ENCODE assay signal across 10 mouse cellular contexts in genomic region chr12:116978201-116978600, GRCm38 (mm10).
A peak's percentile ranks its signal among the peaks of the same experiment; 100 is the strongest.
DNase-seq lines count a peak whose midpoint lies in the region; ATAC-seq and TF ChIP-seq lines count a peak whose summit lies in the region.
"Had no signal": no experiment of that assay in that cellular context is flagged by ENCODE, and none has a peak within 500 bp of the region (broad histone marks: within the 10 kb centered on the region; RNA-seq: fewer than 3 reads in every experiment).

No protein-coding gene starts in this region.

- H3K4me2 ChIP-seq in forebrain, embryonic 13.5 days: no peak overlapping the region
- no peak overlapping the region for H3K4me2 ChIP-seq in liver, embryonic 11.5 days
- peak overlapping the region; percentile 43; the same call in 1 of the 2 replicates for H3K4me2 ChIP-seq in CH12.LX (ENCODE audit: insufficient read depth, low read depth, poor library complexity, severe bottlenecking)

- intact Hi-C loops in left cerebral cortex, postnatal 36 days (cut with DNase I): no loop called here

- no peak overlapping the region for H3K27ac ChIP-seq in forebrain, embryonic 10.5 days
- no peak overlapping the region for H3K27ac ChIP-seq in forebrain, embryonic 13.5 days
- no peak overlapping the region for H3K27ac ChIP-seq in liver, adult 2 months (replicated peaks; ENCODE audit: insufficient read depth, low read depth, low read length)
- H3K27ac ChIP-seq in liver, embryonic 11.5 days (ENCODE audit: low read depth, low read length): no peak overlapping the region
- H3K27ac ChIP-seq in CH12.LX (ENCODE audit: insufficient read depth, low read depth): no peak overlapping the region
- H3K27ac ChIP-seq in hindbrain, embryonic 10.5 days: no peak overlapping the region

- no peaks in the 10 kb centered on the region for H3K4me1 ChIP-seq in forebrain, embryonic 10.5 days
- no peaks in the 10 kb centered on the region for H3K4me1 ChIP-seq in forebrain, embryonic 13.5 days
- H3K4me1 ChIP-seq in liver, adult 2 months (ENCODE audit: control insufficient read depth, insufficient read depth, low read length): no peaks in the 10 kb centered on the region
- no peaks in the 10 kb centered on the region for H3K4me1 ChIP-seq in liver, embryonic 11.5 days (replicated peaks; ENCODE audit: control insufficient read depth, insufficient read depth, low read length)
- H3K4me1 ChIP-seq in CH12.LX (ENCODE audit: control insufficient read depth in 1 of 2, insufficient read depth in 2 of 2): no peaks in the 10 kb centered on the region
- no peaks in the 10 kb centered on the region for H3K4me1 ChIP-seq in hindbrain, embryonic 10.5 days (replicated peaks)
- H3K4me1 ChIP-seq: megakaryocyte, embryonic 14.5 days had no signal

- in situ Hi-C loops in CH12.LX (cut with MboI; ENCODE audit: low pct_ligation_motif_present, low pct_unique_long_range_greater_than_20kb, low sequenced_read_pairs): no loop called here

- DNase-seq in forebrain, embryonic 10.5 days (ENCODE audit: extremely low spot score, low spot score): peak; percentile 11
- DNase-seq in liver, adult 2 months (ENCODE audit: extremely low read depth, low read depth, low spot score): peak; percentile 1
- no peak for DNase-seq in liver, embryonic 11.5 days (ENCODE audit: low spot score)
- peak; percentile 48 for DNase-seq in CH12.LX (ENCODE audit: extremely low read depth)
- no peak for DNase-seq in brain, embryonic 14.5 days (ENCODE audit: low read depth)
- DNase-seq in hindbrain, embryonic 10.5 days (ENCODE audit: low spot score): no peak
- no peak for DNase-seq in left cerebral cortex, postnatal 36 days (ENCODE audit: low spot score in 2 of 2)
- DNase-seq: kidney, postnatal 10 days had no signal

- no peak overlapping the region for H3K4me3 ChIP-seq in forebrain, embryonic 10.5 days
- H3K4me3 ChIP-seq in forebrain, embryonic 13.5 days: no peak overlapping the region
- H3K4me3 ChIP-seq in liver, adult 2 months (ENCODE audit: insufficient read depth, low read depth, low read length): no peak overlapping the region
- H3K4me3 ChIP-seq in liver, embryonic 11.5 days (ENCODE audit: low read depth, low read length): no peak overlapping the region
- no peak overlapping the region for H3K4me3 ChIP-seq in CH12.LX (replicated peaks in 1 of 3; ENCODE audit: low read depth in 2 of 3, low read length in 2 of 3, poor library complexity in 1 of 3)
- no peak overlapping the region for H3K4me3 ChIP-seq in hindbrain, embryonic 10.5 days
- H3K4me3 ChIP-seq: megakaryocyte, embryonic 14.5 days had no signal

- H3K79me2 ChIP-seq in liver, adult 2 months (ENCODE audit: control insufficient read depth, insufficient read depth, low read length): no peaks in the 10 kb centered on the region
- no peaks in the 10 kb centered on the region for H3K79me2 ChIP-seq in CH12.LX (replicated peaks; ENCODE audit: control insufficient read depth, extremely low read depth, insufficient read depth, poor library complexity, severe bottlenecking)

- 88% methylated on average over 6 of the region's 6 CpGs for WGBS in forebrain, embryonic 10.5 days
- WGBS in forebrain, embryonic 13.5 days: 93% methylated on average over 6 of the region's 6 CpGs
- 78% methylated on average over 6 of the region's 6 CpGs for WGBS in liver, adult 2 months
- 77% methylated on average over 6 of the region's 6 CpGs for WGBS in liver, embryonic 11.5 days
- 91% methylated on average over 6 of the region's 6 CpGs for WGBS in hindbrain, embryonic 10.5 days

- peak; percentile 32; the same call in 1 of the 2 replicates for TF ChIP-seq CTCF in liver, adult 2 months (IDR thresholded peaks at IDR 0.05; ENCODE audit: low read depth, low read length)
- TF ChIP-seq CTCF in CH12.LX (conservative IDR thresholded peaks at IDR 0.05 in 1 of 2, IDR thresholded peaks at IDR 0.05 in 1 of 2; ENCODE audit: low read depth in 2 of 2, low read length in 2 of 2): peak in 1 of 2 experiments; percentile 61; a peak in 3 of 4 replicates
- peak; percentile 24; the same call in 1 of the 2 replicates for TF ChIP-seq CTCF in brain, embryonic 14.5 days (IDR thresholded peaks at IDR 0.05; ENCODE audit: borderline replicate concordance, extremely low read depth, insufficient read depth, insufficient read length)

- H3K9ac ChIP-seq in forebrain, embryonic 13.5 days: no peak overlapping the region
- no peak overlapping the region for H3K9ac ChIP-seq in liver, adult 2 months (ENCODE audit: low read depth, low read length)
- no peak overlapping the region for H3K9ac ChIP-seq in liver, embryonic 11.5 days (ENCODE audit: low read depth, low read length)
- H3K9ac ChIP-seq in CH12.LX (ENCODE audit: insufficient read depth, low read depth): no peak overlapping the region

- no peak for TF ChIP-seq EP300 in CH12.LX (IDR thresholded peaks at IDR 0.05; ENCODE audit: low read length)

- no peaks in the 10 kb centered on the region for H3K36me3 ChIP-seq in forebrain, embryonic 10.5 days (replicated peaks)
- no peaks in the 10 kb centered on the region for H3K36me3 ChIP-seq in forebrain, embryonic 13.5 days (ENCODE audit: poor library complexity, severe bottlenecking)
- H3K36me3 ChIP-seq in liver, adult 2 months (ENCODE audit: control insufficient read depth, insufficient read depth, low read length): no peaks in the 10 kb centered on the region
- no peaks in the 10 kb centered on the region for H3K36me3 ChIP-seq in liver, embryonic 11.5 days (ENCODE audit: control insufficient read depth, insufficient read depth, low read length)
- no peaks in the 10 kb centered on the region for H3K36me3 ChIP-seq in CH12.LX (replicated peaks in 1 of 2; ENCODE audit: control insufficient read depth in 1 of 2, insufficient read depth in 1 of 2, low read length in 1 of 2)
- H3K36me3 ChIP-seq in hindbrain, embryonic 10.5 days: no peaks in the 10 kb centered on the region

- H3K9me3 ChIP-seq in forebrain, embryonic 10.5 days: no peaks in the 10 kb centered on the region
- no peaks in the 10 kb centered on the region for H3K9me3 ChIP-seq in forebrain, embryonic 13.5 days (replicated peaks)
- H3K9me3 ChIP-seq in liver, embryonic 11.5 days (ENCODE audit: control insufficient read depth, low read length): no peaks in the 10 kb centered on the region
- no peaks in the 10 kb centered on the region for H3K9me3 ChIP-seq in CH12.LX (replicated peaks; ENCODE audit: low read length)
- H3K9me3 ChIP-seq in hindbrain, embryonic 10.5 days: no peaks in the 10 kb centered on the region

- dilution Hi-C loops in CH12.LX (cut with MboI; ENCODE audit: extremely low pct_ligation_motif_present, extremely low pct_unique_long_range_greater_than_20kb, low sequenced_read_pairs): no loop called here

- no peak for TF ChIP-seq POLR2A in liver, adult 2 months (IDR thresholded peaks at IDR 0.05; ENCODE audit: extremely low read depth, insufficient read depth, low read length)
- TF ChIP-seq POLR2A in CH12.LX (IDR thresholded peaks at IDR 0.05; ENCODE audit: low read depth, low read length): no peak
- TF ChIP-seq POLR2A in brain, embryonic 14.5 days (IDR thresholded peaks at IDR 0.05; ENCODE audit: borderline replicate concordance, extremely low read depth, insufficient read depth, insufficient read length, poor library complexity, severe bottlenecking): no peak

- no peaks in the 10 kb centered on the region for H3K27me3 ChIP-seq in forebrain, embryonic 10.5 days (ENCODE audit: poor library complexity, severe bottlenecking)
- 0 out of 2 replicates have a peak, but pooled peaks cover 3% of the 10 kb centered on the region for H3K27me3 ChIP-seq in forebrain, embryonic 13.5 days
- no peaks in the 10 kb centered on the region; the same call in 1 of the 2 replicates for H3K27me3 ChIP-seq in liver, adult 2 months (ENCODE audit: control insufficient read depth, insufficient read depth, low read length)
- H3K27me3 ChIP-seq in liver, embryonic 11.5 days (replicated peaks; ENCODE audit: control insufficient read depth, insufficient read depth, low read length): no peaks in the 10 kb centered on the region
- H3K27me3 ChIP-seq in CH12.LX (replicated peaks): peaks cover 7% of the 10 kb centered on the region
- no peaks in the 10 kb centered on the region for H3K27me3 ChIP-seq in hindbrain, embryonic 10.5 days (ENCODE audit: insufficient read depth, poor library complexity, severe bottlenecking)
- H3K27me3 ChIP-seq: megakaryocyte, embryonic 14.5 days had no signal

- TF ChIP-seq RAD21 in CH12.LX (IDR thresholded peaks at IDR 0.05; ENCODE audit: low read depth, low read length): no peak; the same call in 1 of the 2 replicates

- ATAC-seq in forebrain, embryonic 13.5 days: no peak
- no peak for ATAC-seq in liver, embryonic 11.5 days (replicated peaks; ENCODE audit: low FRiP score)

TF ChIP-seq in CH12.LX, 34 proteins besides CTCF, POLR2A, EP300 and RAD21:
- TF ChIP-seq TBP (conservative IDR thresholded peaks at IDR 0.05; ENCODE audit: low read depth, low read length): no peak
- TF ChIP-seq JUN (IDR thresholded peaks at IDR 0.05; ENCODE audit: insufficient read depth, low read depth, low read length): no peak
- no peak for TF ChIP-seq MXI1 (IDR thresholded peaks at IDR 0.05; ENCODE audit: low read depth, low read length)
- TF ChIP-seq NRF1 (IDR thresholded peaks at IDR 0.05; ENCODE audit: low read depth, low read length): no peak
- no peak for TF ChIP-seq NELFE (IDR thresholded peaks at IDR 0.05; ENCODE audit: low read depth, low read length)
- TF ChIP-seq MYC (IDR thresholded peaks at IDR 0.05; ENCODE audit: low read depth, low read length): no peak
- TF ChIP-seq BHLHE40 (IDR thresholded peaks at IDR 0.05; ENCODE audit: low read depth, low read length): no peak
- TF ChIP-seq ZKSCAN1 (IDR thresholded peaks at IDR 0.05; ENCODE audit: borderline replicate concordance, low read depth, low read length): no peak
- no peak for TF ChIP-seq RCOR1 (conservative IDR thresholded peaks at IDR 0.05; ENCODE audit: low read depth, low read length)
- no peak for TF ChIP-seq ETS1 (conservative IDR thresholded peaks at IDR 0.05; ENCODE audit: low read depth, low read length)
- no peak for TF ChIP-seq MAFK (IDR thresholded peaks at IDR 0.05; ENCODE audit: insufficient replicate concordance, low read length)
- TF ChIP-seq IRF4 (IDR thresholded peaks at IDR 0.05; ENCODE audit: low read depth, low read length): no peak
- TF ChIP-seq POLR2AphosphoS2 (IDR thresholded peaks at IDR 0.05; ENCODE audit: low read depth, low read length): no peak
- no peak for TF ChIP-seq ELF1 (IDR thresholded peaks at IDR 0.05; ENCODE audit: low read depth, low read length)
- no peak for TF ChIP-seq KAT2A (IDR thresholded peaks at IDR 0.05; ENCODE audit: insufficient replicate concordance, low read length)

Comparison
In these comparisons a context has a peak if more than half of its experiments do, and no peak if none do; other contexts are left out.
1. DNase-seq: peak in forebrain, embryonic 10.5 days (single experiment), liver, adult 2 months (single experiment) and CH12.LX (single experiment); none in liver, embryonic 11.5 days (single experiment), brain, embryonic 14.5 days (single experiment), hindbrain, embryonic 10.5 days (single experiment) and left cerebral cortex, postnatal 36 days (0 of 2).